Mouse (Mus musculus): ENCODE measurements around the gene Rhbdd1. TPM values are rescaled to one million over a fixed set of nuclear protein-coding genes. Genes with fewer than 3 reads are reported as not detected.

Gene Rhbdd1
- polyA plus RNA-seq, 1 experiment from 2014 or later: 11.2 TPM

DNA sequence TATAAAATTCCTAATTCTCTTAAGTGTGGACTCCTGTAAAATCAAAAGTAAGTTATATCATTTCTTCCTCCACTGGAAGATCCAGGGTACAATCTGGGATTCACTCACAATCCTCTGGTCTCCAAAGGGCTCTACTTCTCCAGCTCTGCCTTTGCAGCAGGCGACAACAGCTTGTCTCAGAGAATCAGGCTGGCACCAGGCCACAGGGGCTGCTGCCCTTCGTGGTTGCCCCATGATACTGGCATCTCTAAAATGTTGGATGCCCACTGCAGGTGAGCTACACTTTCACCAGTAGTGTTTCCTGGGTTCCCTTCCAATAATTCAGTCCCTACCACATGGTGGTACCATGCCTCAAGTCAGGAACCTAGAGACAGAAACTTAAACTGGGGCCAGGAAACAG is 67.9 kb downstream of the Rhbdd1 start:
- Histone ChIP-seq H3K4me1 (ENCODE audit: insufficient read depth, low read length) (peaks cover 5% of the 10 kb centered on the region; the same call in 1 of the 2 replicates), H3K9me3 (ENCODE audit: low read length) (no peaks in the 10 kb centered on the region), H3K4me3 (ENCODE audit: low read length) (no peak overlapping the region), H3K4me2 (replicated peaks; ENCODE audit: low read depth, low read length) (no peak overlapping the region), H3K36me3 (ENCODE audit: insufficient read depth, low read length) (no peaks in the 10 kb centered on the region), H3K9ac (replicated peaks; ENCODE audit: low read length) (no peak overlapping the region), H3K27me3 (ENCODE audit: insufficient read depth, low read length) (no peaks in the 10 kb centered on the region), H3K27ac (ENCODE audit: low read length) (no peak overlapping the region)
- WGBS: 96% methylated on average over 2 of the region's 2 CpGs
- ATAC-seq (ENCODE audit: low FRiP score, low TSS enrichment): no peak

DNA sequence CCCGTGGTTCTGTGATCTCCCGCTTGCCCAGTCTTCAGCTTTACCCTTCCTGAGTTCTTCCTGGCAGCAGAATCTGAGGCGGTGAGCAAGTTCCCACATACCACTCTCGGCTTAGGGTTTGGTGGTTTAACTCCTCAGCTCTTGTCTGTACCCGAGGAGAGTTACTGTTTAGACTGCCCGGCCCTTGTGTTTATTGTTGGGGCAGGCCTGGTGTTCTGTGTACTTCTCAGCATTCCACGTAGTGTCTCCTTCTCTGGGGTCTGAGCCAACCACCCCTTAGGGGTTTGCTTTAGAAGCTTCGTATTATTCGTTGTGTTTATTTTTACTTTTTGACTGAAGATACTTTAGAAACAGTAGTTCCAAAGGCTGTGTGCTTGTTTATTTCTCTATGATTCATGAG is 68.8 kb downstream of the Rhbdd1 start:
- 37% methylated on average over 9 of the region's 9 CpGs for WGBS
- no peaks in the 10 kb centered on the region for H3K27me3 ChIP-seq (ENCODE audit: insufficient read depth, low read length)
- no peaks in the 10 kb centered on the region for H3K36me3 ChIP-seq (ENCODE audit: insufficient read depth, low read length)
- no peak overlapping the region for H3K27ac ChIP-seq (ENCODE audit: low read length)
- H3K4me1 ChIP-seq (ENCODE audit: insufficient read depth, low read length): peaks cover 5% of the 10 kb centered on the region; the same call in 1 of the 2 replicates
- no peak for ATAC-seq (ENCODE audit: low FRiP score, low TSS enrichment)
- H3K9me3 ChIP-seq (ENCODE audit: low read length): no peaks in the 10 kb centered on the region
- no peak overlapping the region for H3K4me3 ChIP-seq (ENCODE audit: low read length)
- H3K9ac ChIP-seq (replicated peaks; ENCODE audit: low read length): no peak overlapping the region
- no peak overlapping the region for H3K4me2 ChIP-seq (replicated peaks; ENCODE audit: low read depth, low read length)

GRCm38 (mm10) chr1:82385827-82386230 is 69.6 kb downstream of the Rhbdd1 start:
- WGBS: 59% methylated on average over 4 of the region's 4 CpGs
- H3K9ac ChIP-seq (replicated peaks; ENCODE audit: low read length): no peak overlapping the region

DNA sequence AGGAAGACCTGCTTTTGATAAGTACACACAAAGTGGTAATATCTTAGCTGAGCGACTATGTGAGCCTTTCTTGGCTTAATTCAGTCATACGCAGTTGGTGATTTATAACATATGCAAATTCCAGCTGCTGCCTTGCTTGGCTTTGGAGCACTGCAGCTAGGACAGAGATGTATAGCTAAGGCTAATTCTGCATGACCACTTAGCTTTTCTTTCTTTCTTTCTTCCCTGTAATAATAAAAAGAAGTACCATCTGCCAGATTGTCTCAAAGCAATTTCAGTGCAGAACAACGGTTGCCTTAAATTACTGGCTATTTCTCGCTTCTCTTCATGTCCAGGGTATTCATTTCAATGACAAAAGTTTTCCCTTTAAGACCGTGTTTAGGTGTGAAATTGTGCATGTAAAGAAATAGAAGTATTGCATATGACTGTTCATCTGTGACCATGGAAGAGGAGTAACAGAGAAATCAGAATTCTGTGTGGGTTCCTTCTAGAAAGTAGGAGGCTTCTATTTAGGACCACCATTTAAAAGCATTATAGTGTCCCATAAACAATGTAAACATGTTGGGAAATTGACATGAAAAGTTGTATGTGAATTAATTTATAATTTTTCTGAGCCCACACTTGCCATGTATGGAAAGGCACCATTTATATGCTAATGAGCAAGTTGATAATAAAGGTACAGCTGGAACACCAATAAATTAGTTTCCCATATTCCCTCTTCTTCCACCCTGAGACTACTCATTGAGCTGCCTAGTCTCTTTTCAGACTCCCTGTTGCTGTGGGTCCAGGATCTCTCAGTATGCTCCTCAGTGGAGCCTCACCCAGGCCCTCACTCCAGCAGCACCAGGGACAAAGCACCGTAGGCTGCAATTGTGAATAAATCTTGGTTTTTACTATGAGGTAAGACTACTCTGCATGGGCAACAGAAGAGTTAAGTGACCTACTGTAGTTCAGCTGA is 70.8 kb downstream of the Rhbdd1 start:
- no peak overlapping the region for H3K4me3 ChIP-seq (ENCODE audit: low read length)
- no peaks in the 10 kb centered on the region for H3K9me3 ChIP-seq (ENCODE audit: low read length)
- H3K4me2 ChIP-seq (replicated peaks; ENCODE audit: low read depth, low read length): no peak overlapping the region
- no peak for ATAC-seq (ENCODE audit: low FRiP score, low TSS enrichment)
- no peaks in the 10 kb centered on the region for H3K36me3 ChIP-seq (ENCODE audit: insufficient read depth, low read length)
- WGBS: 56% methylated on average over 6 of the region's 6 CpGs
- H3K4me1 ChIP-seq (ENCODE audit: insufficient read depth, low read length): peaks cover 5% of the 10 kb centered on the region; the same call in 1 of the 2 replicates
- no peak overlapping the region for H3K9ac ChIP-seq (replicated peaks; ENCODE audit: low read length)
- H3K27ac ChIP-seq (ENCODE audit: low read length): no peak overlapping the region
- H3K27me3 ChIP-seq (ENCODE audit: insufficient read depth, low read length): no peaks in the 10 kb centered on the region

More at GRCm38 (mm10) chr1:82385827-82386230, 69.6 kb downstream of the Rhbdd1 start:
- H3K36me3 ChIP-seq (ENCODE audit: insufficient read depth, low read length): no peaks in the 10 kb centered on the region
- no peak for ATAC-seq (ENCODE audit: low FRiP score, low TSS enrichment)
- peaks cover 5% of the 10 kb centered on the region; the same call in 1 of the 2 replicates for H3K4me1 ChIP-seq (ENCODE audit: insufficient read depth, low read length)
- H3K9me3 ChIP-seq (ENCODE audit: low read length): no peaks in the 10 kb centered on the region
- no peak overlapping the region for H3K27ac ChIP-seq (ENCODE audit: low read length)
- H3K27me3 ChIP-seq (ENCODE audit: insufficient read depth, low read length): no peaks in the 10 kb centered on the region
- H3K4me3 ChIP-seq (ENCODE audit: low read length): no peak overlapping the region
- no peak overlapping the region for H3K4me2 ChIP-seq (replicated peaks; ENCODE audit: low read depth, low read length)

DNA sequence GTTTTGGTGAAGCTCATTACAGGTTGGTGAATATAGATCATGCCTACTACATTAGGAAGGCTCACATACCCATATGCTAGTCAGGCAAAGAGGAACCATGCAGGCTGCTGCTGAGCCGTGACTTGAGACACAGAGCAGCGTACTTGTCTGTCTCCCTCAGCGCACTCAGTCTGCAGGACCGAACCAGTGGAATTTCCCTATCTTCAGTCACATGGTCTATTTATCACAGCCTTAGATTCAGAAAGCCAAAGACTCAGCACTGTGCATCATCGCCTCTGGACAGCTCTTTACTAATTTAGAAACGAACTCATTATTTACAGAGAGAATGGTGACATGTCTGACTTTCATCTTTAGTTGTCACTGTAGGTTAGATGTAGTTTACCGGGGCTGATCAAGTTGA is 73.1 kb downstream of the Rhbdd1 start:
- WGBS: 81% methylated on average over 7 of the region's 7 CpGs
- Histone ChIP-seq H3K4me3 (ENCODE audit: low read length) (no peak overlapping the region), H3K36me3 (ENCODE audit: insufficient read depth, low read length) (no peaks in the 10 kb centered on the region)

DNA sequence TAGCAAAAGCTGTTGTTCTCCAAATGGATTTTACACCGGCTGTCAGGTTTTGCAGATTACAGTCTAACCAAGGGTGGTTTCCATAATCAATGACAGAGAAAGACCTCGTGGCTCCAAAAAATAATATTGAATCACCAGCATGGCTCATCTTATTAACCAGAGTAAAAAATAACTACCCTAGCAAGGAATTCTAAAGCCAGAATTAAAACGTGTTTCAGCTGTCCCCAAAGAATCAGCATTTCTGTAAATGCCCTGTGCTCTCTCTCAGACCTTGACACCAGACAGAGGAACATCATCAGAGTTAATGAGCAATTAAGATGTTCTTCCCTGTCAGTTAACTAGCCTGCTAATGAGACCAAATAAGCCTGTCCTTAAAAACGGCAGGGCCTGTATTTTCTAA is 79.1 kb downstream of the Rhbdd1 start:
- no peak for ATAC-seq (ENCODE audit: low FRiP score, low TSS enrichment)
- Histone ChIP-seq H3K9ac (replicated peaks; ENCODE audit: low read length) (no peak overlapping the region), H3K4me1 (ENCODE audit: insufficient read depth, low read length) (no peaks in the 10 kb centered on the region), H3K4me3 (ENCODE audit: low read length) (no peak overlapping the region), H3K27me3 (ENCODE audit: insufficient read depth, low read length) (no peaks in the 10 kb centered on the region), H3K4me2 (replicated peaks; ENCODE audit: low read depth, low read length) (no peak overlapping the region), H3K9me3 (ENCODE audit: low read length) (no peaks in the 10 kb centered on the region), H3K36me3 (ENCODE audit: insufficient read depth, low read length) (no peaks in the 10 kb centered on the region), H3K27ac (ENCODE audit: low read length) (no peak overlapping the region)
- WGBS: 61% methylated on average over 4 of the region's 4 CpGs

More for the DNA sequence above, 73.1 kb downstream of the Rhbdd1 start:
- no peak for ATAC-seq (ENCODE audit: low FRiP score, low TSS enrichment)
- Histone ChIP-seq H3K9ac (replicated peaks; ENCODE audit: low read length) (no peak overlapping the region), H3K9me3 (ENCODE audit: low read length) (no peaks in the 10 kb centered on the region), H3K4me1 (ENCODE audit: insufficient read depth, low read length) (peaks cover 5% of the 10 kb centered on the region; the same call in 1 of the 2 replicates), H3K27me3 (ENCODE audit: insufficient read depth, low read length) (no peaks in the 10 kb centered on the region), H3K27ac (ENCODE audit: low read length) (no peak overlapping the region), H3K4me2 (replicated peaks; ENCODE audit: low read depth, low read length) (no peak overlapping the region)

DNA sequence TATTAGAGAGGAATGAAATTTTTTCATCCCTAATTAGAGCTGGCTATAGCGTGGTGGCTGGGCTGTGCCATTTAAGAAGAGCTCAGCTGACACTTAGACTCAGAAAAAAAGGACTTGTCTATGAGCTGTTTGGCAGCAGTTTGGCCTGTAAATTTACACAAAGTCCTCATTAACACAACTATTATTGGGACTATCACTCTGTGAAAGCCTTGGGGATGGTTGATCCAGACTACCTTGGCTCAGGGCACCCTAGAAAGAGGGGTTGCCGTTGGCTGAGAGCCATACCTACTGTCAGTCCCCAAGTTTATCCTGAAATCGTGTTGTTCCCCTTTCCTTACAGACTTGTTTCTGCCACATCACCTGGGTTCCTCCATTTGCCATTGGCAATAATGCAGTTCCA is 91.5 kb downstream of the Rhbdd1 start:
- Histone ChIP-seq H3K36me3 (ENCODE audit: insufficient read depth, low read length) (no peaks in the 10 kb centered on the region), H3K9me3 (ENCODE audit: low read length) (no peaks in the 10 kb centered on the region), H3K27ac (ENCODE audit: low read length) (no peak overlapping the region), H3K4me1 (ENCODE audit: insufficient read depth, low read length) (peaks cover 7% of the 10 kb centered on the region; the same call in 1 of the 2 replicates), H3K4me3 (ENCODE audit: low read length) (no peak overlapping the region), H3K4me2 (replicated peaks; ENCODE audit: low read depth, low read length) (no peak overlapping the region), H3K27me3 (ENCODE audit: insufficient read depth, low read length) (no peaks in the 10 kb centered on the region), H3K9ac (replicated peaks; ENCODE audit: low read length) (no peak overlapping the region)
- no peak for ATAC-seq (ENCODE audit: low FRiP score, low TSS enrichment)
- 79% methylated on average over 3 of the region's 3 CpGs for WGBS

DNA sequence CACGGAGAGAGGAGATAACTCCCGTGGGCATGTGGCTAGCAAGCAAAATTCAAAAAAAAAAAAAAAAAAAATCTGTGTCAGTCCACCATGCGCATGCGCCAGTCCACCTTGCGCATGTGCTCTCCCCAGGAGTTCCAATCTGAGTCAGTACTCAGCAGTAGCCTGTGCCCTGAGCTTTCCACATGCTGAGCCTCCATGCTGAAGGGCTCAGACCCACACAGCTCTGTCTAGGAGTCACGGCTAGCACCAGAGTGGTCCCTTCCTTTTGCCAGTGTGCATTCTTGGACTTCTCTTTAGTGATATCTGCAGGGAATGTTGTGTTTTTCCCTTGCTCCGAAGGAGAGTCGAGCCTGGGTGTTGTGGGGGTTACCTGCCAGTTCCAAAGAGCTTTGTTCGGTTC is 93.0 kb downstream of the Rhbdd1 start:
- no peak overlapping the region for H3K9ac ChIP-seq (replicated peaks; ENCODE audit: low read length)
- no peak overlapping the region for H3K4me2 ChIP-seq (replicated peaks; ENCODE audit: low read depth, low read length)
- 93% methylated on average over 9 of the region's 9 CpGs for WGBS
- no peaks in the 10 kb centered on the region for H3K36me3 ChIP-seq (ENCODE audit: insufficient read depth, low read length)
- no peaks in the 10 kb centered on the region for H3K27me3 ChIP-seq (ENCODE audit: insufficient read depth, low read length)
- no peak overlapping the region for H3K4me3 ChIP-seq (ENCODE audit: low read length)
- no peak overlapping the region for H3K27ac ChIP-seq (ENCODE audit: low read length)
- no peaks in the 10 kb centered on the region for H3K9me3 ChIP-seq (ENCODE audit: low read length)
- no peak for ATAC-seq (ENCODE audit: low FRiP score, low TSS enrichment)
- H3K4me1 ChIP-seq (ENCODE audit: insufficient read depth, low read length): peaks cover 7% of the 10 kb centered on the region; the same call in 1 of the 2 replicates

GRCm38 (mm10) chr1:82410548-82410947 is 94.3 kb downstream of the Rhbdd1 start:
- H3K9me3 ChIP-seq (ENCODE audit: low read length): no peaks in the 10 kb centered on the region
- no peaks in the 10 kb centered on the region for H3K36me3 ChIP-seq (ENCODE audit: insufficient read depth, low read length)
- peaks cover 7% of the 10 kb centered on the region; the same call in 1 of the 2 replicates for H3K4me1 ChIP-seq (ENCODE audit: insufficient read depth, low read length)
- ATAC-seq (ENCODE audit: low FRiP score, low TSS enrichment): peak; percentile 46; the same call in 1 of the 2 replicates
- H3K9ac ChIP-seq (replicated peaks; ENCODE audit: low read length): no peak overlapping the region
- 41% methylated on average over 3 of the region's 3 CpGs for WGBS
- no peak overlapping the region for H3K4me2 ChIP-seq (replicated peaks; ENCODE audit: low read depth, low read length)
- H3K27me3 ChIP-seq (ENCODE audit: insufficient read depth, low read length): no peaks in the 10 kb centered on the region
- H3K27ac ChIP-seq (ENCODE audit: low read length): peak overlapping the region; percentile 29; the same call in 1 of the 2 replicates
- no peak overlapping the region for H3K4me3 ChIP-seq (ENCODE audit: low read length)

GRCm38 (mm10) chr1:82411521-82411920 is 95.3 kb downstream of the Rhbdd1 start:
- Histone ChIP-seq H3K9ac (replicated peaks; ENCODE audit: low read length) (no peak overlapping the region), H3K27me3 (ENCODE audit: insufficient read depth, low read length) (no peaks in the 10 kb centered on the region), H3K9me3 (ENCODE audit: low read length) (no peaks in the 10 kb centered on the region), H3K4me1 (ENCODE audit: insufficient read depth, low read length) (peaks cover 7% of the 10 kb centered on the region; the same call in 1 of the 2 replicates), H3K4me3 (ENCODE audit: low read length) (no peak overlapping the region), H3K4me2 (replicated peaks; ENCODE audit: low read depth, low read length) (no peak overlapping the region), H3K36me3 (ENCODE audit: insufficient read depth, low read length) (no peaks in the 10 kb centered on the region), H3K27ac (ENCODE audit: low read length) (no peak overlapping the region)
- no peak for ATAC-seq (ENCODE audit: low FRiP score, low TSS enrichment)
- 77% methylated on average over 5 of the region's 5 CpGs for WGBS
